Mouse (Mus musculus): ENCODE measurements around the gene Spata2. TPM values are rescaled to one million over a fixed set of nuclear protein-coding genes. Genes with fewer than 3 reads are reported as not detected.

Gene Spata2
- polyA plus RNA-seq, 1 experiment from 2014 or later, result 21.5 TPM

DNA sequence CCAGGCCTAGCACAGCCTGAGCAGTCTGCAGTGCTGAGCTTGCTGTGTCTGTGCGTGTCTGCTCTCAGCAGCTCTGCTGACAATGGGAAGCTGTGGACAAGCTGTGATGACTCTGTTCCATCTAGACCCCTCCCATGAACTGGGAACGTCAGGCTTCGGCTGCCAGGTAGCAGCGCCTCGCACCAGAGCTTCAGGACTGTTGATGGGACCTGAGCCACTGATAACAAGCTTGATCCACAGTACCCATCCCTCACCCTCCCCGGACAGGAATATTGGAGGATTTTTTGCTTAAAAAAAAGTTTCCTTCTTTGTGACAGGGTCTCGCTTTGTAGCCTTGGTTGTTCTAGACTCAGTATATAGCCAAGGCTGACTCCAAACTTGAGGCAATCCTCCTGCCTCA, 45.5 kb downstream of the Spata2 start:
- H3K27ac ChIP-seq, result 0 out of 2 replicates have a peak overlapping the region, but pooled peaks have one; percentile 36
- H3K36me3 ChIP-seq, result peaks cover 94% of the 10 kb centered on the region
- no peaks in the 10 kb centered on the region for H3K27me3 ChIP-seq (ENCODE audit: low read depth, poor library complexity, severe bottlenecking)
- H3K4me1 ChIP-seq, result no peaks in the 10 kb centered on the region
- 91% methylated on average over 7 of the region's 7 CpGs for WGBS
- no peaks in the 10 kb centered on the region for H3K9me3 ChIP-seq (replicated peaks)
- DNase-seq (ENCODE audit: low spot score), result no peak
- H3K4me3 ChIP-seq, result no peak overlapping the region

- Histone ChIP-seq H3K27me3 (ENCODE audit: low read depth, poor library complexity, severe bottlenecking) (no peaks in the 10 kb centered on the region), H3K27ac (no peak overlapping the region), H3K36me3 (peaks cover 97% of the 10 kb centered on the region), H3K9me3 (replicated peaks) (no peaks in the 10 kb centered on the region), H3K4me3 (no peak overlapping the region), H3K4me1 (no peaks in the 10 kb centered on the region)
- WGBS, result 90% methylated on average over 20 of the region's 20 CpGs
- no peak for DNase-seq (ENCODE audit: low spot score)
These were observed 46.5 kb downstream of the Spata2 start for GRCm38 (mm10) chr2:167445911-167446780.

DNA sequence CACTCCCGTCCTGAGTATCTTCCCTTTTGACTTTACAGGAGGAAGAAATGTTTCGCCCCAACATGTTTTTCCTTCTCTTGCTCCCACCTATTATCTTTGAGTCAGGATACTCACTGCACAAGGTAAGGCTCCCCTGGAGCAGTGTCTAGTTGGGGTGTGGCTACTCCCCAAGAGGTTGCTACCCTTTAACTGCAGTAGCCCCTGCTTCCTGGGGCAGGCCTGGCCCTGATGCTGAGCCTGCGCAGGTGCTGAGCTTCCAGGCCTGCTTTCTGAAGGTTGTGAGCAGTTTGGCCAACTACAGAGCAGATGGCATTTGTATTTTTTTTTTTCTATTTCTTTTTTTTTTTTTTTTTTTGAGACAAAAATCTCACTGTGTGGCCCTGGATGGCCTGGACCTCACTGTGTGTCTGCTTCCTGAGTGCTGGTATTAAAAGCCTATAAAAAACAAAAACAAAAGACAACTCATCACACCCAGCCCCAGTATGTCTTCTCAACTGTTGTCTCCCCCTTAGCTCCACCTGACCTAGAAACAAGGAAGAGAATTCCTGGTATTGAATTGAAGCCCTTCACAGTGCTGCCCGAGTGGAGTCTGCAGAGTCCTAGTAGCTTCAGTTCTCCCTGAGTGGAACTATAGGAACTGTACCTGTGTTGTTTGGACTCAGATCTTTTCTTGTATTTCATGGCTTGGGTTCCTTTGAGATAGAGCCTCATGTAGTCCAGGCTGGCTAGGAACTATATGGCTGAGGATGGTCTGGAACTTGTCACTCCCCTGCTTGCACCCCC, 49.1 kb downstream of the Spata2 start:
- Histone ChIP-seq H3K9me3 (replicated peaks) (no peaks in the 10 kb centered on the region), H3K27me3 (ENCODE audit: low read depth, poor library complexity, severe bottlenecking) (no peaks in the 10 kb centered on the region), H3K4me3 (no peak overlapping the region), H3K27ac (no peak overlapping the region), H3K4me1 (no peaks in the 10 kb centered on the region), H3K36me3 (peaks cover 97% of the 10 kb centered on the region)
- WGBS, result 94% methylated on average over 4 of the region's 4 CpGs
- DNase-seq (ENCODE audit: low spot score), result no peak

DNA sequence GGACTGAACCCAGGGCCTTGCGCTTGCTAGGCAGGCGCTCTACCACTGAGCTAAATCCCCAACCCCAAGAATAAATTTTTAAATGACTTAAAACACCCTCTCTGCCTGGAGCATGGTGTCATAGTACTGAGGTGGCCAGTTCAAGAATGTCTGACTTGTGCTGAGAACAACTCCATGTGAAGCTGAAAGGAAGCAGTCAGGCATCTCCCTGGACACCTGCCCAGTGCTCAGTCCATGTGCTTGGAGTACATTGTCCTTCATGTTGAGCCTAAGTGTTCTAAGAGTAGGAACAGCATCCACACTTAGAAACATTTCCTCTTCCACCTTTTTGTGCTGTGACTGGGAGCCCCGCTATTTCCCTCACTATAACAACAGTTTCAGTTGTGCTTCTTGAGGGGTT, 53.3 kb downstream of the Spata2 start:
- Histone ChIP-seq H3K4me1 (no peaks in the 10 kb centered on the region), H3K9me3 (replicated peaks) (no peaks in the 10 kb centered on the region), H3K27ac (no peak overlapping the region), H3K36me3 (peaks cover 92% of the 10 kb centered on the region), H3K4me3 (no peak overlapping the region), H3K27me3 (ENCODE audit: low read depth, poor library complexity, severe bottlenecking) (no peaks in the 10 kb centered on the region)
- WGBS, result 91% methylated on average over 3 of the region's 3 CpGs
- DNase-seq (ENCODE audit: low spot score), result no peak

- 87% methylated on average over 5 of the region's 5 CpGs for WGBS
- DNase-seq (ENCODE audit: low spot score), result no peak
- no peak overlapping the region for H3K4me3 ChIP-seq
- H3K4me1 ChIP-seq, result no peaks in the 10 kb centered on the region
- H3K27ac ChIP-seq, result no peak overlapping the region
- H3K36me3 ChIP-seq, result peaks cover 86% of the 10 kb centered on the region
- no peaks in the 10 kb centered on the region for H3K9me3 ChIP-seq (replicated peaks)
- H3K27me3 ChIP-seq (ENCODE audit: low read depth, poor library complexity, severe bottlenecking), result no peaks in the 10 kb centered on the region
These were observed 56.3 kb downstream of the Spata2 start for GRCm38 (mm10) chr2:167436371-167436770.

DNA sequence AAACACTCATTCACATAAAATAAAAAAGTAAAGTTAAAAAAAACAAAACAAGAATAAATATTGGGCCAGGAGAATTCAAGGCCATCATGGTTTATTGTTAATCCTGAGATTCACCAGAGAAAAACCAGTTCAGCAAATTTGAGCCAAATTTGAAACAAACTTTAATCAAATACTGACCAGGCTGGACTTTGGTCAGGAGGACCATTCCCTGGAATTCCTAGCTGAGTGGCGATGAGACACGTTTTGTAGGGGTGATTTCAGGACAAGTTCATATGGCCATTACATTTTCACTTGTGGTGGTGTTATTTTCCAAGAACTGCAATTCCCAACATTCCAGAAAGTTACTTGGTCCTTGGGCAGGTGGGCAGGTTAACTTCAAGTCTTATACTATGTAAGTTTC, 57.1 kb downstream of the Spata2 start:
- 96% methylated on average over 2 of the region's 2 CpGs for WGBS
- Histone ChIP-seq H3K4me1 (no peaks in the 10 kb centered on the region), H3K36me3 (peaks cover 86% of the 10 kb centered on the region), H3K4me3 (no peak overlapping the region), H3K9me3 (replicated peaks) (no peaks in the 10 kb centered on the region), H3K27ac (no peak overlapping the region), H3K27me3 (ENCODE audit: low read depth, poor library complexity, severe bottlenecking) (no peaks in the 10 kb centered on the region)
- DNase-seq (ENCODE audit: low spot score), result no peak

- Histone ChIP-seq H3K4me3 (no peak overlapping the region), H3K36me3 (peaks cover 86% of the 10 kb centered on the region), H3K27ac (no peak overlapping the region), H3K4me1 (no peaks in the 10 kb centered on the region), H3K27me3 (ENCODE audit: low read depth, poor library complexity, severe bottlenecking) (no peaks in the 10 kb centered on the region), H3K9me3 (replicated peaks) (no peaks in the 10 kb centered on the region)
- 93% methylated on average over 6 of the region's 6 CpGs for WGBS
- no peak for DNase-seq (ENCODE audit: low spot score)
These were observed 58.1 kb downstream of the Spata2 start for GRCm38 (mm10) chr2:167434570-167434969.

- DNase-seq (ENCODE audit: low spot score), result no peak
- H3K4me3 ChIP-seq, result no peak overlapping the region
- H3K4me1 ChIP-seq, result no peaks in the 10 kb centered on the region
- no peak overlapping the region for H3K27ac ChIP-seq
- no peaks in the 10 kb centered on the region for H3K9me3 ChIP-seq (replicated peaks)
- WGBS, result 63% methylated on average over 7 of the region's 7 CpGs
- no peaks in the 10 kb centered on the region for H3K27me3 ChIP-seq (ENCODE audit: low read depth, poor library complexity, severe bottlenecking)
- H3K36me3 ChIP-seq, result peaks cover 90% of the 10 kb centered on the region
These were observed 61.3 kb downstream of the Spata2 start for GRCm38 (mm10) chr2:167431418-167431776.

Other genes starting within 250 kb of the Spata2 start
- gene B4galt5, start 143.7 kb downstream of the Spata2 start, polyA plus RNA-seq (2016; fragmentation: Nextera tagmentation; extraction: Ambion mirVana), result 10.3 and 11.3 TPM in 2 replicates
- 28.2 and 32.0 TPM in 2 replicates for gene Slc9a8, start 71.2 kb downstream of the Spata2 start, polyA plus RNA-seq (2016; fragmentation: Nextera tagmentation; extraction: Ambion mirVana)
- gene Rnf114, start 242 bp downstream of the Spata2 start, polyA plus RNA-seq (2016; fragmentation: Nextera tagmentation; extraction: Ambion mirVana), result 130 and 131 TPM in 2 replicates
- gene Snai1, start 45.3 kb upstream of the Spata2 start, polyA plus RNA-seq (2016; fragmentation: Nextera tagmentation; extraction: Ambion mirVana), result 94.9 and 118 TPM in 2 replicates
- gene Ube2v1, start 139.2 kb upstream of the Spata2 start, polyA plus RNA-seq (2016; fragmentation: Nextera tagmentation; extraction: Ambion mirVana), result 375 and 404 TPM in 2 replicates
- 1.0 and 4.0 TPM in 2 replicates for gene Gm20431, start 168.6 kb upstream of the Spata2 start, polyA plus RNA-seq (2016; fragmentation: Nextera tagmentation; extraction: Ambion mirVana)
- 1.2 and 2.2 TPM in 2 replicates for gene Cebpb, start 196.0 kb upstream of the Spata2 start, polyA plus RNA-seq (2016; fragmentation: Nextera tagmentation; extraction: Ambion mirVana)
- gene Tmem189, start 196.9 kb upstream of the Spata2 start, polyA plus RNA-seq (2016; fragmentation: Nextera tagmentation; extraction: Ambion mirVana), result 41.9 and 43.2 TPM in 2 replicates

Measured in limb, embryonic 10.5 days (tissue).